Mouse (Mus musculus) B cell, adult 67 days (primary cell): ENCODE measurements around the gene Cdkn1b. TPM values are rescaled to one million over a fixed set of nuclear protein-coding genes. Genes with fewer than 3 reads are reported as not detected.

Experiments
- total RNA-seq, 2 experiments: library from RNA; stranded (reverse); gene quantifications; 4 replicates each; pipeline ENCODE4 v1.2.4; 2023

Gene Cdkn1b
- 100 to 1,000 TPM; 141 to 145 TPM for total RNA-seq

DNA sequence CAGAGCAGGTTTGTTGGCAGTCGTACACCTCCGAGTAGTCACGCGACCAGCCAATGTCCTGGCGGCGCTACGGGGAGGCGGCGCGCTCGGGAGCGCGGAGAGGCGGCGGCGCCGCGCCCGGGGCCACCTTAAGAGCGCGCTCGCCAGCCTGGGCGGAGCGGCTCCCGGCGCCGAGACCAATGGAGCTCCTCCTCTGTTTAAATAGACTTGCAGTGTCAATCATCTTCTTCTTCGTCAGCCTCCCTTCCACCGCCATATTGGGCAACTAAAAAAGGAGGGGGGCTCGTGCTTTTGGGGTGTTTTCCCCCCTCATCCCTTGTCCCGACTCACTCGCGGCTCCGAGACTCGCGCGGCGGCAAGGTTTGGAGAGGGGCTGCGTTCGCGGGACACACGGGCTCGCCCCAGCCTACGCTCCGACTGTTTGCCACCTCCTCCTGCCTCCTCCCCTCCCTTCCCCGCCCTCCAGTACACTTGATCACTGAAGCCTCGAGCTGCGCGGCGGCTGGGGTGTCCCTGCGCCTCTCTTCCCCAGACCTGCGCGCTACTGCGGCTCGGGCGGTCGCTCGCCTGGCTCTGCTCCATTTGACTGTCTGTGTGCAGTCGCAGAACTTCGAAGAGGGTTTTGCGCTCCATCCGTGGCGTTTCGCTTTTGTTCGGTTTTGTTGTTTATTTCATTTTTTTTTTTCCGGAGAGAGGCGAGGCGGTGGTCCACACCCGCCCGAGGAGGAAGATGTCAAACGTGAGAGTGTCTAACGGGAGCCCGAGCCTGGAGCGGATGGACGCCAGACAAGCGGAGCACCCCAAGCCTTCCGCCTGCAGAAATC lies at the start of gene Cdkn1b:
Gene Cdkn1b (plus strand): TSS at position 212 of the 824 bp plus-strand sequence.

DNA sequence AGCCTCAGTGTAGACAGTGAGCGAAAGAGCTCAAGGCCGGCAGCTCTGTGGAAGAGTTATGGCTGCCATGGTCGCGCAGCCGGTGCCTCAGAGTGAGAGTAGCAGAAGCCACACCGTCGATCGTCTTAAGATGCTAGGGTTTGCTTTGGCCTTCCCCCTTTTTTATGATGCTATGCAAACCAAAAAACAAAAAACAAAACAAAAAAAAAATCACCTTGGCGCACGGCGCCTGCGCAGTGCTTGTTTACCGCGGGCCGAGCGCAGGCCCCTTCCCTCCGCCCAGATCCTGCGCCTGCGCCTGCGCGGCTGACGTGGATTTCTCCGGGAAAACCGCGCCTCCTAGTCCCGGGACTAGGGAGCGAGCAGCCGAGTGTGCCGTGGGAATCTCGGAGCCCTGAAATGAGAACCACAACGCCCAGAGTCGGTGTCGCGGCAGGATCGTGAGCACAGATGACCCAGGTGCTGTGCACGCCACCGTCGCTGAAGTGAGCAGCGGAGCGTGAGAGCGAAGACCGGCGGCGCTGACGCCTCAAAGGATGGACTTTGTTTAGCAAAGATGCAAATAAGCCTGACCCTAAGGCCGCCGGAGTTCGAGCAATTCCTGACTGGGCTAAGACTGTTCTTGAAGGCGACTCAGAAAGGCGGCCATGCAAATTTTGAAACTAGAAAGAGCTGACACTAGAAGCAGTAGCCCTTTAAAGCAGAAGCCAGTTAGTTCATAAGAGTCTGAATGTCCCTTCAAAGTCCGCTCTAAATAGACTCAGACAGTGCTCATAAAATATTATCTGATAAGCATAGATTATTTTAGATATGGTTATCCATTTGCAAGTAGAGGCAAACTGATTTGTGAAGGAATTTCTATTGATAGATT lies 21.9 kb upstream of the Cdkn1b start, which contains the start of gene Gpr19:
Gene Gpr19 (minus strand): TSS at position 484 of the 871 bp plus-strand sequence.

Other genes with a start within 250 kb of the Cdkn1b start
- 10 to 100 TPM; 38.5 to 48.0 TPM for gene Dusp16, start 127.8 kb upstream of the Cdkn1b start, total RNA-seq
- gene Crebl2, start 90.2 kb upstream of the Cdkn1b start, total RNA-seq: 10 to 100 TPM; 32.5 to 41.8 TPM
- gene Gpr19, start 21.8 kb upstream of the Cdkn1b start, total RNA-seq: 10 to 100 TPM; 11.7 to 14.5 TPM
- gene Apold1, start 61.3 kb downstream of the Cdkn1b start, total RNA-seq: under 1 TPM; 0.15 TPM
- 100 to 1,000 TPM; 148 to 156 TPM for gene Ddx47, start 91.2 kb downstream of the Cdkn1b start, total RNA-seq
- under 1 TPM in 1 of 2 experiments, not detected in 1; 0.35 TPM for gene Gprc5a, start 145.2 kb downstream of the Cdkn1b start, total RNA-seq
- gene Gprc5d, start 197.9 kb downstream of the Cdkn1b start, total RNA-seq: not detected